Mouse (Mus musculus): Measurements from ENCODE around the gene Gpr146.

The Gpr146 gene

GRCm38 (mm10) chr5:139358653-139359052 is 18.8 kb upstream of the Gpr146 start:
- DNase-seq (ENCODE audit: low spot score in 2 of 2) = no peak

DNA sequence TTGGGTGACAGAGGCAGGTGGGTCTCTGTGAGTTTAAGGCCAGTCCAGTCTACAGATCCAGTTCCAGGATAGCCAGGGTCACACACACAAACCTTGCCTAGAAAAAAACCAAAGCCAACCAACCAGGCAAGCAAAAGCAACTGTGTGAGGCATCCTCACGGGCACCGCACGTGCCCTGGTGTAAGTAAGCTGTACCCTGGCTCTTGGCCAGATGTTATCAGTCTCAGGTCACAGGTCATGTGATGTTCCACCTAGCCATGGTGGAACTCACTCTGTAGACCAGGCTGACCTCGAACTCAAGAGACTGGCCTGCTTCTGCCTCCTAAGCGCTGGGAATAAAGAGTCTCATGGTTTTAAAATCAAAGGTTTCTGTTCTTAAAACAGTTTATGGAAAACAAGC is 18.3 kb upstream of the Gpr146 start:
- no peak for DNase-seq (ENCODE audit: low spot score in 2 of 2)

DNA sequence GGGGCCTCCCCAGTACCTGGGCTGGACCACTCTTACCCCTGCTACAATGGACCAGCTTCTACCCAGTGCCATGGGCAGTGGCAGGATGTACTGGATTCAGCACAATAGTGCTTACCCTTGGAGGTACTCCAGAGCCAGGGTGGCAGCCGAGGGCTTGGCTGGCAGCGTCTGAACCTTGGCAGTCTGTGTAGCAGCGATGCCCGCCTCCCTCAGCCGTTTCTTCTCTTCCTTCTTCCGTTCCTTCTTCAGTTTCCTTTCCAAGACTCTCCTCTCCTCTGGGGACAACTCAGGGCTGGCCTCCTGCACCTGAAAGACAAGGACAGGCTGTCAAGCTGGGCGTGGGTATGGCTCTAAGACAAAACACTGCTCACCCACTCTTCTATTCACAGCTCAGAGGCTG is 13.6 kb upstream of the Gpr146 start:
- no peak for DNase-seq (ENCODE audit: low spot score in 2 of 2)

GRCm38 (mm10) chr5:139364260-139364910 is 13.1 kb upstream of the Gpr146 start:
- DNase-seq (ENCODE audit: low spot score in 2 of 2) = peak; percentile 95 to 96

GRCm38 (mm10) chr5:139364911-139365571 is 12.5 kb upstream of the Gpr146 start:
- DNase-seq (ENCODE audit: low spot score in 2 of 2) = no peak

DNA sequence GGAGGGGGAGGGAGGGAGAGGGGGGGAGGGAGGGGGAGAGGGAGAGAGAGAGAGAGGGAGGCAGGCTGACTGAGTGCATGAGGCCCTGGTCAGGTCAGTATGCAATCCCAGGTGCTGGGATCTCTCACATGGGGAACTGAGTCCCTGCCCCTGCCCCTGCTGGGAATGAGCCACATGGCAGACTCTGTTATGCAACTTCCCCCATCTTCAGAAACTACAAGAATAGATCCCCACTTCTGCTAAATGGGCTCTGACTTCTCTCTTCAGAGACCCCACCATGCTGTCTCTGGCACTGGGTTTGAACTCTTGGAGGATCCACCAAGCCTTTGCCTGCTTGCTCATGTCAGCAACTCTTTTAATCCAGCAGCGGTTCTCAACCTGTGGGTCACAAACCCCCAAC is 11.7 kb upstream of the Gpr146 start:
- DNase-seq (ENCODE audit: low spot score in 2 of 2) = no peak

DNA sequence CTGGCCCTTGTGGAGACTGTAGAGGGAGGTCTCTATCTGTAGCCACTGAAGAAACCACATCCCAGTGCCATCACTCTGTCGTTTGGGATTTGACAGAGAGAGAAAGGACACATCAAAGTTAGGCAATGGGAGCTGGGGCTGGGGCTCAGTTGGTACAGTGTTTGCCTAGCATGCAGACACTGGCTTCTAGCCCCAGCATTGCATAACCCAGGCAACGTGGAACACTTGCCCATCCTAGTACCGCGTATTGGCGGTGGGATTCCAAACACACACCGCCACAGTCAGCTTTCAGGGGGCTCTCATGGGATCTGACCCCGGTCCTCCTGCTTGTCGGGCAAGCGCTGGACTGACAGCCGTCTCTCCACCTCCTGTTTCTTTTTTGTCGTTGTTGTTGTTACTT is 11.0 kb upstream of the Gpr146 start:
- DNase-seq (ENCODE audit: low spot score in 2 of 2) = no peak

DNA sequence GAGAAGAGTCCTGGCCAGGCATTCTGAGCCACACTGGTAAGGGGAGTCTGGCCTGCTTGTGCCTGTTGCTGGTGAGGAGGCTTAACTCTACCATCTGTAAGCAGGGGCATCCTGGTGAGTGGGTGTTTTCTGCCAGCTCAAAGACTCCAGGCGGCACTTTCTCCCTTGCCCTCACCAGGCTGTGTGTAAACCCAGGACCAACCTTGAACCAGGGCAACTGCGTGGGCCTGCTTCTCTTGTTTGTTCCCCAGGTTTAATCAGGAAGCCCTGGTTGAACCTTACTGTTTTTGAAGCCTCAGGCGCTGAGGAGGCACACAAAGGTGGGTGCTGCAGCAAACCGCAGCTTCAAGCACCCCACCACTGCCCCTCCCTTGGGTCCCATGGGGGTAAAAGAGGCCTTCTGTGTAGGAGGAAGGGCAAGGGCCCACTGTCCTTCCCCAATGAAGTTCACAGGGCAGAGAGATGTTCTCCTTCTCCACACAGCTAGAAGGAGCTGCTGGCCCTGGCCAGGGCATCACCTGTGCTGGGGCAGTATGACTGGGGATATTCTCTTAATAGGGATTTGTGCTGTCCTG is 9.5 kb upstream of the Gpr146 start:
- no peak for DNase-seq (ENCODE audit: low spot score in 2 of 2)

DNA sequence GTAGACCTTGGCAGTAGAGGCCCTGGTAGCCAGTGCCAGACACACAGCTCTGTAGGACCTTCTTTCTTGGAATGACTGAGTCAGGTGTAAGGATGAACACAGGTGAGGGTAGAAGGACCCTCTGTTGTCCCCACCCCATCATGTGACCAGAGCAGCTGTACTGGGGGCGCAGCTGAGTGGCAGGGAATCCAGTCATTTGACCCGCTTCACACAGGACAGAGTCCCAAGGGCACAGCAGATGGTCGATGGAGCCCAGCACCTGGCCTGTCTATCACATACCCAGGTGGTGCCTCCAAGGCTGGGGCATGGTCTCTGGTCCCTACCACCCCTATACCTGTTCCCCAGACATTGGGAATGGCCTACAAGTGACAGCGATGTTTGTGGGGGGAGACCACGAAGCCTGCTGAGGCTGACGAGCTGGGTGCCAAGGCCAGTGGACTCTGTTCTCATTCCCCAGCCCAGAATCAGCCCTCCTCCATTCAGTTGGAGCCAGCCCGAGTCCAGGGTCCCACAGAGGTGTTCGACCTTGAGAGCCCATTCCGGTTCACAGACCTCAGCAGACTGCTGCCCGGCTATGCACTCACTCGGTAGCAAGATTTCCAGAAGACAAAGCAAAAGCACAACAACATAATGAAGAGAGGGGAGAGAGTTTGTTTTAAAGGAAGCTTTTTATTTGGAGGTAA is 8.7 kb upstream of the Gpr146 start:
- no peak for DNase-seq (ENCODE audit: low spot score in 2 of 2)

DNA sequence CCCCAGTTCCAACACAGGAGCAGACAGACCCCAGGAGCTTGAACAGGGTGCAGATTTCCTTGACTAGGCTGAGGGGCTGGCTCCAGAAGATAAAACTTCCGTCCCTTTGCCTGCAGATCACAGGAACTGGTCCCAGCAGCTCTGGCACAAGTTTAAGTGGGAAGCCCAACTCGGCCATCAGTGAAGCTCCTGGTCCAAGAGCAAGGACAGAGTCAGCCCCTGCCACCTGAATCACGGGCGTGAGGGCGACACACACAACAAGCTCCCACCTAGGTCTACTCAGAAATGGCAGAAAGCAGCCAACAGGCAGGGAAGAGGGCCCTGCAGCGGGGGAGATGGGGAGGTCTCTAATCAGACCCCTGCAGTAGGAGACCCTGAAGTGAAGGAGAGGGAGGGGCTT is 7.2 kb upstream of the Gpr146 start:
- no peak for DNase-seq (ENCODE audit: low spot score in 2 of 2)

DNA sequence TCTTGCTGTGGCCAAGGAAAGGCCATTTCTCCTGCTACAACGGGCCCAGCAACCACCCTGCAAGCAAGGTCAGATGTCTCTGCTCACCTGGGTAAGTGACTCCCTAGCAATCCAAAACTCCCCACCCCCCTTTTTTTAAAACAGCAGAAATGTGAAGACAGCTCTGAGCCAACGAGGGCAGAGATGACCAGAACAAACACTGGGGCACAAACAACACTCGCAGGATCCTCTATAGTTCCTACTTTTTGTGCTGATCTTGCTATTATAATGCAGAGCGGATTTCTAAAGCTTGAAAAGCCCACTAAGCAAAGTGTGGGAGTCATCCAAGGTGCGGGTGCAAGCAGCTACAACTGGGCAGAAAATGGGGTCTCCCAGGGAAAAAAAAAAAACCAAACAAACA is 6.4 kb upstream of the Gpr146 start:
- no peak for DNase-seq (ENCODE audit: low spot score in 2 of 2)

- peak; percentile 82 to 91 for DNase-seq (ENCODE audit: low spot score in 2 of 2)
Measured at GRCm38 (mm10) chr5:139371631-139372401, 5.7 kb upstream of the Gpr146 start.

GRCm38 (mm10) chr5:139373126-139373525 is 4.4 kb upstream of the Gpr146 start:
- DNase-seq (ENCODE audit: low spot score in 2 of 2) = no peak

DNA sequence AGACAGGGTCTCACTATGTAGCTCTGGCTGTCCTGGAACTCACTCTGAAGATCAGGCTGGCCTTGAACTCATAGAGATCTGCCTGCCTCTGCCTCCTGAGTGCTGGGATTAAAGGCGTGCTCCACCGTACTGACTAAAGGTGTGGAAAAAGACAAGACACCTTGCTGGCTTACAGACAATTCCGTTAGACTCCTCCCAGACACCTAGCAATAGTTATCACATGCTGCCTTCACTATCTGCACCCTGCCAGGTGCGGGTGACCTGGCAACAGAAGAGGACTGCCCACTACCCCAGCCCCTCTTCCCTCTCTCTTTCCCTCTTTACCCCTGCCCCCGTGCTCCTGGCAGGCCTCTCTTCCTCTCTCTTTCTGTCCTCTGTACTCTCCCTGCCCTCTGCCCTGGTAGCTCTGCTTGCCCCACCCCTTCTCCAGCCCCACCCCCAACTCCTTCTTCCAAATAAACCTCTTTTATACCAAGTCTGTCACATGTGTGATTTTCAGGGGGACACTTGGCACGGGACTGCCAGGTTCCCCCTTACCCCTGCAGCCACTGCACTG is 3.5 kb upstream of the Gpr146 start:
- no peak for DNase-seq (ENCODE audit: low spot score in 2 of 2)

DNA sequence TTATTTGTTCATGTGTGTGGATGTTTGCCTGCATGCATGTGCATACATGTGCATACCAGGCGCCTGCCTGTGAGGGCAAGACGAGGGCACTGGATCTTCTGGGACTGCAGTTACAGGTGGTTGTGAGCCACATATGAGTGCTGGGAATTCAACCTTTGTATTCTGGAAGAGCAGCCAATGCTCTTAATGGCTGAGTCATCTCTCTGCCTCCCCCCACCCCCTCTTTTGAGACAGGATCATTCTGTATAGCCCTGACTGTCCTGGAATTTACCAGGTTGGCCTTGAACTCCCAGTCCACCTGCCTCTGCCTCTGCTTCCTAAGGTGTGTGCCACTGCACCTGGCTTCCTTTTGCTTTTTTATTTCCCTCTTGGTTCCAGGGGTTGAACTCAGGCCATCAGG is 2.7 kb upstream of the Gpr146 start:
- DNase-seq (ENCODE audit: low spot score in 2 of 2) = no peak

GRCm38 (mm10) chr5:139378271-139378556 is 717 bp downstream of the Gpr146 start:
- DNase-seq (ENCODE audit: low spot score in 2 of 2) = no peak

GRCm38 (mm10) chr5:139378986-139379629 is 1.6 kb downstream of the Gpr146 start:
- DNase-seq (ENCODE audit: low spot score in 2 of 2) = peak in 1 of 2 experiments; percentile 34

DNA sequence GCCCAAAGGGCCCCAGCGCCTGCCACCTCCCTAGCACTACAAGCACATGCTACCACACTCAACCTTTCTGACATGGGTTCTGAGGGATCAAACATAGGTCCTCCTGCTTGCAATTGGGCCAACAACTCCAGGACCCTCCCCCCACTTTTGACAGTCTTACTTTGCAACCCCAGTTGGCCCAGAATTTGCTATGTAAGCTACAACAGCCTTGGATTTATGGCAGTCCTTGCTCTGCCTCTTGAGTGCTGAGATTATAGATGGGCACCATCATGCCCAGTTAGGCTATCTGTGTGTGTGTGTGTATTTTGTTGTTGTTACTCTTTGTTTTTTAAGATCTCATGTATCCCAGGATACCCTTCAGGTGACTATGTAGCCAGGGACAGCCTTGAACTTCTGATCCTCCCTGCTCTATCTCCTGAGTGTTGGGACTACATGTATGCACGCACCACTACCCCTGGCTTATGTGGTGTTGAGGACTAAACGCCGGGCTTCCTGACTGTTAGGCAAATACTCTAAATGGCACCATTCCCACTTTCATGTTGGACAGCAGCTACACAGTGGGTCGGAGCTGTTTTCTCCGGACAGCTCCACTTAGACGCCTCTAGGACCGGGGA is 2.4 kb downstream of the Gpr146 start:
- no peak for DNase-seq (ENCODE audit: low spot score in 2 of 2)

DNA sequence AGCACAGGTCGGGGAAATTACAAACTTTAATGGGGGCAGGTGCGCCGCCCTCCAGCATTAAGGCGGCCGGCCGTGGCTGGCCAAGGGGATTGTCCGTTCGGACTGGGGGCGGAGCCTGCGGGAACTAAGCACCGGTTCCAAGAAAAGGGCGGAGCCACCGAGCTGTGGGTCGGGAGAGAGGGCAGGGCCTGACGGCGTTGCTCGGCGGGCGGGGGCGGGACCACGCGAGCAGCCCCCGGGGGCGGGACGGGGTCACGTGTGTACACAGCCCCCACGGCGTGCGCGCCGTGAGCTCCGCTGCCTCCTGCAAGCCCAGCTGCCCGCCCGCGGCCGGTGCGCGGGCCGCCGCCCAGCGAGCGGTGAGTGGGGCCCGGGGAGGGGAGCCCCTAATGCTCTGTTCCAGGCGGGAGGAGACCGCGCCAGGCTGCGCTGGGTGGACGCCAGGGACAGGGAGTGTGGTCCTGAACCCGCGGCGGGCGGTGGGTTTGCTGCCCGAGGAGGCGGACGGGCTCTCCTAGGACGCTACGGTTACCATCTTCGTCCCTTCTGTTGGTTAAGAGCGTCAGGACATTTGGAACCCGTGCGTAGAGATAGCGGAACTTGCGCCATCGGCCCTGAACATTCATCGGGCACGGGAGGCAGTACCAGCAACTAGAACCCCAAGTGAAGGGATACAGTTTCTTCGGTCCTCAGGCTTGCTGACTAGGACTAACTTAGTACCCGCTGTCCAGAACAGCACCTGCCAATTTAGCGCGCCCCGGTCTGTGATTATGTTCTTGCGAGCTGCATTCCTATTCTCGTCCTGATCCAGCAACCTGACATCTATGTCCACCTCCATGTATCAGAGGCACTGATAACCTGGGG is 3.1 kb downstream of the Gpr146 start:
- peak; percentile 53 to 82 for DNase-seq (ENCODE audit: low spot score in 2 of 2)

Data from cerebellum, postnatal 4 days (tissue).